Mouse (Mus musculus): ENCODE data around the gene Myo1a.

Gene Myo1a

GRCm38 (mm10) chr10:127674794-127675522 is 30.0 kb upstream of the Myo1a start:
- DNase-seq (ENCODE audit: low spot score in 2 of 2): peak; percentile 93 to 96

- DNase-seq (ENCODE audit: low spot score in 2 of 2): no peak
Observed at GRCm38 (mm10) chr10:127675859-127676398, 29.0 kb upstream of the Myo1a start.

- DNase-seq (ENCODE audit: low spot score in 2 of 2): peak; percentile 94 to 97
Observed at GRCm38 (mm10) chr10:127676691-127677548, 28.1 kb upstream of the Myo1a start.

- peak in 1 of 2 experiments; percentile 58 for DNase-seq (ENCODE audit: low spot score in 2 of 2)
Observed at GRCm38 (mm10) chr10:127677591-127678336, 27.2 kb upstream of the Myo1a start.

GRCm38 (mm10) chr10:127679208-127679607 is 25.8 kb upstream of the Myo1a start:
- DNase-seq (ENCODE audit: low spot score in 2 of 2): no peak

- no peak for DNase-seq (ENCODE audit: low spot score in 2 of 2)
Observed at GRCm38 (mm10) chr10:127679881-127680280, 25.1 kb upstream of the Myo1a start.

GRCm38 (mm10) chr10:127682886-127683285 is 22.1 kb upstream of the Myo1a start:
- DNase-seq (ENCODE audit: low spot score in 2 of 2): no peak

GRCm38 (mm10) chr10:127691053-127691452 is 13.9 kb upstream of the Myo1a start:
- DNase-seq (ENCODE audit: low spot score in 2 of 2): no peak

- no peak for DNase-seq (ENCODE audit: low spot score in 2 of 2)
Observed at GRCm38 (mm10) chr10:127694636-127695035, 10.3 kb upstream of the Myo1a start.

- DNase-seq (ENCODE audit: low spot score in 2 of 2): no peak
Observed at GRCm38 (mm10) chr10:127695775-127696174, 9.2 kb upstream of the Myo1a start.

GRCm38 (mm10) chr10:127698966-127699365 is 6.0 kb upstream of the Myo1a start:
- no peak for DNase-seq (ENCODE audit: low spot score in 2 of 2)

GRCm38 (mm10) chr10:127703299-127703698 is 1.7 kb upstream of the Myo1a start:
- no peak for DNase-seq (ENCODE audit: low spot score in 2 of 2)

- no peak for DNase-seq (ENCODE audit: low spot score in 2 of 2)
Observed at GRCm38 (mm10) chr10:127704293-127704692, 677 bp upstream of the Myo1a start.

- no peak for DNase-seq (ENCODE audit: low spot score in 2 of 2)
Observed at GRCm38 (mm10) chr10:127705783-127706182, 813 bp downstream of the Myo1a start.

- DNase-seq (ENCODE audit: low spot score in 2 of 2): peak in 1 of 2 experiments; percentile 22
Observed at GRCm38 (mm10) chr10:127707721-127708120, 2.8 kb downstream of the Myo1a start.

- DNase-seq (ENCODE audit: low spot score in 2 of 2): no peak
Observed at GRCm38 (mm10) chr10:127708850-127709370, 3.9 kb downstream of the Myo1a start.

GRCm38 (mm10) chr10:127710331-127710730 is 5.4 kb downstream of the Myo1a start:
- no peak for DNase-seq (ENCODE audit: low spot score in 2 of 2)

- DNase-seq (ENCODE audit: low spot score in 2 of 2): no peak
Observed at GRCm38 (mm10) chr10:127712736-127713135, 7.8 kb downstream of the Myo1a start.

- DNase-seq (ENCODE audit: low spot score in 2 of 2): peak in 1 of 2 experiments; percentile 27
Observed at GRCm38 (mm10) chr10:127721671-127722418, 16.9 kb downstream of the Myo1a start.

GRCm38 (mm10) chr10:127724178-127724577 is 19.2 kb downstream of the Myo1a start, which contains the start of gene Tac2:
Gene Tac2, plus strand, starts transcription at chr10:127724478.
- DNase-seq (ENCODE audit: low spot score in 2 of 2): no peak

GRCm38 (mm10) chr10:127725136-127725535 is 20.2 kb downstream of the Myo1a start:
- no peak for DNase-seq (ENCODE audit: low spot score in 2 of 2)
